Mouse (Mus musculus) left cerebral cortex, adult 9 months (tissue): ENCODE data around the gene Ift43.

Experiments
- DNase-seq, 2 experiments: peaks; one replicate each; pipeline ENCODE4 v3.0.0; 2022; ENCODE audit warnings: low spot score in 2 of 2

The Ift43 gene

DNA sequence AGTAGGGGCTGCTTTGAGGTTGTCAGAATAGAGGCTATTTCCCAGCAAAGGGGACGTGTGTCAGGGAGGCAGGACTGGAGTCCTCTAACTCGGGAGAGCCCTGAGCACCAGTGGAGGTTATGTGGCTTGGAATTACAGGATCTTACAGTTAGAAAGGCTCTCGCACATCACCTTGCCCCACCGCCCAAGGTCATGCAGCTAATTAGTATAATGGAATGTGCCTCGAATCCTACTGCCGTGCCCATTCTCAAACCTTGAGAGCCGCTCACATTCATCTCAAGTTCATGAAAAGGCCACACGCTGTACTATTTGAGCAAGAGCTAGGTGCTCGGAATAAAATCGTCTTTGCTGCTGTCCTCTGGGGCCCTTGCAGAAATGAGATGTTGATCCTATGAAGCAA lies 47.4 kb downstream of the Ift43 start:
- DNase-seq: no peak

- DNase-seq: peak; percentile 55 to 88
These were observed 50.5 kb downstream of the Ift43 start for GRCm38 (mm10) chr12:86132799-86133198.

DNA sequence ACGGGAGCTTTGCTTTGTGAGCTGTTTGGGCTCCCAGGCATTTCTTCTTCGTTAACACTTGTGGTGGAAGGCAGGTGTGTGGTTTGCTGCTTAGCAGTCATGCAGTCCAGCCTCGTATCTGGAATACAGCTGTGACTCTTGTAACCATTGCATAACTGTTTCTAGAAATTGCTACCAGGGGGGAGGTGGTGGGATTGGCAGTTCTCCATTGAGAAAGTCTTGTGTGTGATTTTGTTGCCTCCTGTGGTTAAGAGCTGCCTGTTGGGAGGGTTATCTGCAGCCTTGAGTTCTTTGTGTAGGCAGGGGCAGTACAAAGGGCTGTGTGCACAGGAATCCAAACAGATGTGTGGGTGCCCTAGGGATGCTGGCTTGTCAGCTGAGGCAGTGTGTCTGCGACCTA lies 53.4 kb downstream of the Ift43 start:
- no peak for DNase-seq

- DNase-seq: no peak
These were observed 56.4 kb downstream of the Ift43 start for GRCm38 (mm10) chr12:86138696-86139095.

DNA sequence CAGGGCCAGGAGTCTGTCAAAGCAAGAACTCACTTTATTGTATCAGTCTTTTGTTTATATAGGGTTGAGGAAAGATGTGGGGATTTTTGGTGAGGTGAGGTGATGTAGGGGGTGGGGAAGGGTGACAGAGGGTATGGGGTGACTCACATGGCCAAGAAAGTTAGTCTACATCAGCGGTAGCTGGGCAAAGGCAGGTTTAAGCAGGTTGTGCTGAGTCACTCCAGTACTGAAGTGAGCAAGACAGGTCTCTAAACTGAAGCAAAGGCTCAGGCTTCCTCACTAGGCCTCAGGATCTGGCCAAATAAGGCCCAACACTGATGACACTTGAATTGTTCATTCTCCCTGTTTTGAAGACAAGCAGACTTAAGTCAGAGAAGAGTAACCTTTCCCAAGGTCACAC lies 60.0 kb downstream of the Ift43 start:
- no peak for DNase-seq

- DNase-seq: no peak
These were observed 63.9 kb downstream of the Ift43 start for GRCm38 (mm10) chr12:86146246-86146645.

DNA sequence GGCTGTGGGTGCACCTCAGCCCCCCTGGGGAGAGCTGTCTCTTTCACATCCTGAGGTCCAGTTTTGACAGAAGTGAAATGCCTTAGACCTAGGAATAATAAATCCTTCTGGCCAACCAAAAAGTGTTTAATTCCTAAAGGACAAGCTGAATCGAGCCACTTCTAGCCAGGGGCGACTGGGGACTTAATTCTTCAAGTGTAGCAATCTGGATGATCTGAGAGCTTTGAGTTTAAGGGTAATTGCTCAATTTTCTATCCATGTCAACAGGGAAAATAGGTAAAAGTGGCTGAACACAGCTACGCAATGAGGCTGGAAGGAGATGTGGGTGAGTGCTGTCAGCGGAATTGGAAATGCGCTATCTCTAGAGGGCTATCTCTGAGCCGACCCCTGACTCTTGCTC lies 65.9 kb downstream of the Ift43 start:
- no peak for DNase-seq

- no peak for DNase-seq
These were observed 66.7 kb downstream of the Ift43 start for GRCm38 (mm10) chr12:86149087-86149486.

DNA sequence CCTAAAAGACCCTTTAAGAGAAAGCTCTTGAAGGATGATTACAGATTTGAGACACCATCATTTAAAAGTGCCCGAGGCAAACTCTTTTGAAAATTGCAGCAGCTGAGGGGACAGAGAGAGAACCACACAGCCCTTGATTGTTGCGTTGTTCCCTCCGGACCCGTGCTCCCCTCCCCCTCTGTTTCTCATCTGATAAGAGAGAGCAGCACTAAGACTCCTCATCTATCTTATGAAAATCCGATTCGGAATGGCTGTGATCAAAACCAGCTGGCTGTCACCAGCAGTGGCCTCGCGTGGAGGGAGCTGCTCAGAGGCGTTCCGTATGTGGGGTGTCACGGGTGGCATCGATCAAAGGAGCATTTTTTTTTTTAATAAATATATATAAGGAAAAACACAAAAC lies 69.6 kb downstream of the Ift43 start:
- DNase-seq: no peak

DNA sequence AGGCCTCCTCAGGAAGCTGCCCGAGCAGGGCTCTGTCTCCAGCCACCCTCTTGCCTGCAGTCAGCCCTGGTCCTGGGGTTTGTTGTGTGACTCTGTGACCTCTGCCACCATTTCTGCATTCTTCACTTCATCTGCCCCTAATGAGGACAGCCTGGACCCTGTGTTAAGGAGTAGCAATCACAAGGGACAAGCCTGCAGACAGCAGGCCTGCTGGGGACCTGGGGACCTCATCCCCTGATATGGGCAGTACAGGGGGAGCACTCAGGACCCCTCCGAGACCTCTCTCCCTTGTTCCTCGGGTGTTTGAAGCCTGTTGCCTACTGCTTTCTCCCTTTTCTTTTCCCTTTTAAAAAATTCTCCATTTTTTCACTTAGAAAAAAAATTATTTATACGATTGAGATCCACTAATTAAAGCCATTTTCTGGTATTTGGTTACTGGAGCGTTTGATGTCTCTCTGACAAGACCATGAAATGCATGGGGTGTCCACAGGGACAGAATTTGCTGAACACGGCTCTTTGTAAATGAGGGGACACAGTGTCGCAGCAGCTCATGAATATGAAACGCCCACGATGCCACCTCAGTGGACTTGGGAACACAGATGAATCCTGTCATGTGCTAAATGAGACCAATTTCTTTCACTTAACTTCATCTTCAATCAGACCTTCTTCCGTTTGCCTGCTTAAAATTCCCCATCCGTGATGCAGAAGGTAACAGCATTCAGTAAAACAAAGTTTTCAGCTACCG lies 71.0 kb downstream of the Ift43 start:
- DNase-seq: no peak

DNA sequence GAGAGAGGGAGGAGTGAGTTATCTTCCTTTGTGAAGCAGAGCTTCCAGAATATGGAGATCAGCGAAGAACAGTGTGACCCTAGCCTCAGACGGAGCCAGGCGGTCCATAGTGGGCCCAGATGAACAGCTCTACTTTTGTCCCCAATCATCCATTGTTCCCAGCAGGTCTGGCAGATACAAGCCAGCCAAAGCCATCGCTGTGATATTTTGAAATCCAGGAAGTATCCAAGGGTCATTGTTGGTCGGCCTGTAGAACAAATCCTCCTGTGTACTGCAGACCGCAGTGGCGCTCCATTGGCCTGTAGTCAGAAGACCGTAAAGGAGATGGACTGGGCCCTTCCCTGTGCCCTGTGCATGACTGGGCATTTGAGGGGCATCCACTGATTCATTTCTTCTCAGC lies 72.8 kb downstream of the Ift43 start:
- peak in 1 of 2 experiments; percentile 22 for DNase-seq

GRCm38 (mm10) chr12:86157166-86157565 lies 74.8 kb downstream of the Ift43 start:
- no peak for DNase-seq

- peak; percentile 52 to 70 for DNase-seq
These were observed 75.6 kb downstream of the Ift43 start for GRCm38 (mm10) chr12:86157894-86158444.

GRCm38 (mm10) chr12:86158689-86159483 lies 76.5 kb downstream of the Ift43 start:
- DNase-seq: peak; percentile 57 to 79

- DNase-seq: no peak
These were observed 79.1 kb downstream of the Ift43 start for GRCm38 (mm10) chr12:86161436-86161835.

GRCm38 (mm10) chr12:86161942-86162341 lies 79.6 kb downstream of the Ift43 start:
- no peak for DNase-seq

DNA sequence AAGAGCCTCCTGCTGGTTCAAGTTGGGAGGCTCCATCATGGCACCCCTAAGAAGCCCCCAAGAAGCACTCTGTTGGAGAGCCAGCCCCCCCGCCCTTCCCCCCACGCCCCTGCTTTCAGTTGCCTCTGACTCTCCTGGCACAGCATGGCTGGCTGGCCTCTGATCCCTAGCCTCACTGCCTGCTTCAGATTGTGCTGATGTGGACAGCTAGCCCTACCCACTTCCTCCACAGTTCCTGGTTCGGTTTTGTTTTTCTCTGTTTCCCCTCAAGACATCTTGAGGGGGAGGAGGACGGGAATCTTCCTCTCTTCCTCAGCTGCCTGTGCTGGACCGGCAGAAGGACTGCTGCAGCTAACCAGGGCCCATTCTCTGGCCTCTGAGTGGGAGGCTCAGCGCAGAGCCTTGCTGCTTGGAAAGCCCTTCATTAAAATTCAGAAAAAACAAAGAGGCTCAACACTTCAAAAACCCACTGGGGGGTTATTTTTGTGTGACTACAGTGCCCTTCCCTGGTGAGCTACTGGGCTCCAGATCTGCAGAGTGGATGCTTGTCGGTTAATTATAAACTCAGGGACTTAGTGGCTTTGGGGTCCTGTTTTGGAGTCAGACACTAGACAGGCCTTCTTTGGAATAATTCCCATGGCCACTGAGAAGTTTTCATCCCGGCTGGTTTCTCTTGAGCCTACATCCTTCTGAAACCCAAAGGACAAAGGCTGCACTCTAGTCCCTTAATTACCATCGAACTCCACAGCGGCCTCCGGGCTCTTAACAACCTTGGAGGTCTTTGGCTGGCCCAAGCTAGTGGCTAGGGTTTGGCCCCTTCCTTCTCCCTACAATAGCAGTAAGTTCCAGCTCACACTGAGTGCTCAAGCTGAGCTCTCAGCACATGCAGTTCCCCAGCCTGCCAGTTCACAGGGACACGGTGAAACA lies 80.8 kb downstream of the Ift43 start:
- no peak for DNase-seq

DNA sequence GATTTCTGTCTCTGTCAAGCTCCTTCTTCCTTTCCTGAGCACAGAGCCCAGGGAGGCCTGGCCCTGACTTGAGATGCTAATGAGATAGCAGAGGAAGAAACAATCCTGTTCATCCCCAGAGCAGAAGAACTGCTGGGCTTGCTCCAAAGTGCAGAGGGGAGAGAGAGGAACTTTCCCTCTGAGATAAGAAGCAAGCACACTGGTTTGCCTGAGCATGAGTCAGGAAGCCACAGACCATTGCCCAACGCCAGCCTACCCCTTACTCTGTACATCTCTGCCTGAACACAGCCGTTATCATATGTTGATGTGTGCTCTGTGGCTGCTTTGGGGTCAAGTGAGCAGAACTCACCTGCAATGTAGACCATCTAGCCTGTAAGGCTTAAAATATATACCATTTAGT lies 83.9 kb downstream of the Ift43 start:
- DNase-seq: no peak

DNA sequence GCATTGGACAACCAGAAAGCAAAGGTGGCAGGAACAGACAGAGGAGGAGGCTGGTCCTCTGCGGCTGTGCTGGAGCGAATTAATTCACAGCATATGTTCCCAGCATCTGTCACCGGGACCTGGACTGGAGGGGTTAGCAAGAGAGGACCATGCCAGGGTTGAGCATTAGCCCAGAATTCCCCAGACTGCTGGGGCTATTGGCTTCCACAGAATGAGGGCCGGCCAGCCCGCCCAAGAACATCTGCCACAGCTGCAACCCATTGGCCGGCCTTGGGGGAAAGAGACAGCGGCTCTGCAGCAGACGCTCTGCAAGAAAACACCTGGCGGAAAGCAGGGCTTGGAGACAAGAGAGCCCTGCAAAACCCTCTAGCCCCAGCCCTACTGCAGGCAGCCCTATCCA lies 84.7 kb downstream of the Ift43 start:
- DNase-seq: no peak

- no peak for DNase-seq
These were observed 86.4 kb downstream of the Ift43 start for GRCm38 (mm10) chr12:86168712-86169111.

DNA sequence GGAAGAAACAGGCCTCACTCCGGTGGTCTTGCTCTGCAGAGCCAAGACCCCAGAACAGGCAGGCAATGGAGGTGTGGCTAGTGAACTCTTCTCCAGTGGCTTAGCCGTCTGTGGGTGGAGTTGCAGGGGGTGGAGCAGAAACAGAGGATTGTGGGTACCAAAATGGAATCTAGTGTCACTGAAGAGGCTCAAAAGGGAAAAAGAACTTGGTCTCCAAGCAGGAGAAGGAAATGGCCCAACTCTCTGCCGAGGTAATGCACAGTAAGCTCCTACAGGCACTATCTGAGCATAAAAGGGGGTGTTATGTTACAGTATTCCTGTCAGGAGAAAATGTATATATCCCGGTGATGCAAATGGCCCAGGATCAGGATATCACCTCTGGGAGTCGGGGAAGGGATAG lies 86.9 kb downstream of the Ift43 start:
- no peak for DNase-seq

DNA sequence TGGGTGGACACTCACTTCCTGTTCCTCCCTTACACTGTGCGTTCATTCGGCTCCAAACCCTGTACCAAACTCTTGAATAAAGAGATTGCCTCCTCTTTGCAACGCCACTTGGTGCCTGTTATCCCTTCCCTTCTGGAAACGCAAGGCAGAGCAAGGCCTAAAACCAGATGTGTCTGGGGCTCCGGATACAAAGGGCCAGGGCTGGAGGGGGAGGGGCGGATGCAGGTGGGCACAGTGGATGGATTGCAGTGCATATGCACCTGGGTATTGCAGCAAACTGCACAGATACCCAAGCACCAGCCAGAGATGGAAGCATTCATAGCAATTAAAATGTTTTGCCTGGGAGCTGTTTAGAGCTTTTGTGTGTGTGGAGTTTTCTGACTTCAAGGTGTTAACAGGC lies 91.0 kb downstream of the Ift43 start:
- no peak for DNase-seq
